Mouse (Mus musculus): Measurements from ENCODE around the gene Ccdc73. TPM values are rescaled to one million over a fixed set of nuclear protein-coding genes. Genes with fewer than 3 reads are reported as not detected.
A peak's percentile ranks its signal among the peaks of the same experiment; 100 is the strongest.
"Not testable (repeated sequence)": the region's sequence is repeated elsewhere in the genome, so short reads cannot be mapped to it uniquely, and the experiment has no call there.

Gene Ccdc73
- polyA plus RNA-seq, 1 experiment from 2014 or later: 8.9 TPM

DNA sequence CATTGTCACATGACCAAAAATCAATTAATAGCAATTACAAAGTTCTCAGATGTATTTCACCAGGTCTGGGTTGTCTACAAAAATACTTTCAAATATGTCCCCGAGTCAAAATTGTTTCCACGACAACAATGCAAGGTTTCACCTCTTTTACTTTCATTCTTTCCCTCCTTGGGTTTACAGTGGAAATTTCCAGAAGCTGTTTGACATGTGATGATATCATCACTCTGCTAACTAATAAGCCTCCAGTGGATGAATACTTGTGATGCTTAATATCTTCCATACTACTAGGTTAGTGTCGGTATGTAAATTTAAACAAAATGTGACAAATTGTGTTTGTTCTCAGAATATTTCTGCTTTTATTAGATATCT is 17.6 kb upstream of the Ccdc73 start:
- peaks cover 30% of the 10 kb centered on the region for H3K27me3 ChIP-seq
- peak overlapping the region; percentile 98 for H3K4me2 ChIP-seq (replicated peaks)
- no peak overlapping the region for H3K27ac ChIP-seq (replicated peaks)
- H3K4me1 ChIP-seq: peaks cover 9% of the 10 kb centered on the region; the same call in 1 of the 2 replicates
- WGBS: 81% methylated on average over 3 of the region's 3 CpGs
- H3K36me3 ChIP-seq: no peaks in the 10 kb centered on the region
- peak overlapping the region; percentile 60; the same call in 1 of the 2 replicates for H3K9ac ChIP-seq (replicated peaks)
- H3K9me3 ChIP-seq: no peaks in the 10 kb centered on the region
- ATAC-seq (ENCODE audit: low FRiP score, low read depth): no peak
- H3K4me3 ChIP-seq: peak overlapping the region; percentile 58

DNA sequence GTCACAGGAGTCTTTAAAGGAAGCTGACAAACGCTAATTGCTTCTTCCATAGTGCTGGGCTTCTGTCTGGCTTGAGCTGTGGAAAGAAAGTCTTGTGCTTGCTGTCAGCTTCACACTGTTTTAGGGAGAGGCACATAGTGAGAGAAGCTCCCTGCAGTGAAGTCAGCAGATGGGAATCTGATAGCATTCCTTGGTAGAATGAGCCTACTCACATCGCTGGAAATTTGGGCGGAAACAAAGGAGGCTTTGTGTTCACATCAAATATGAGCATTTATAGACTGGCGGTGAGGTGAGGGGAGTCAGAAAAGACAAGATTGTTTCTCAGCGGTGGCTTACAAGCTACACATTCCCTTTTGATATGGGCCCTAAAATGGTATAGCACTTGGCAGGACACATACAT is 15.9 kb upstream of the Ccdc73 start:
- no peak overlapping the region for H3K4me2 ChIP-seq (replicated peaks)
- no peaks in the 10 kb centered on the region for H3K9me3 ChIP-seq
- peaks cover 30% of the 10 kb centered on the region for H3K27me3 ChIP-seq
- H3K9ac ChIP-seq (replicated peaks): no peak overlapping the region
- no peaks in the 10 kb centered on the region for H3K36me3 ChIP-seq
- H3K27ac ChIP-seq (replicated peaks): no peak overlapping the region
- peaks cover 9% of the 10 kb centered on the region; the same call in 1 of the 2 replicates for H3K4me1 ChIP-seq
- no peak overlapping the region for H3K4me3 ChIP-seq
- ATAC-seq (ENCODE audit: low FRiP score, low read depth): no peak
- 41% methylated on average over 5 of the region's 5 CpGs for WGBS

DNA sequence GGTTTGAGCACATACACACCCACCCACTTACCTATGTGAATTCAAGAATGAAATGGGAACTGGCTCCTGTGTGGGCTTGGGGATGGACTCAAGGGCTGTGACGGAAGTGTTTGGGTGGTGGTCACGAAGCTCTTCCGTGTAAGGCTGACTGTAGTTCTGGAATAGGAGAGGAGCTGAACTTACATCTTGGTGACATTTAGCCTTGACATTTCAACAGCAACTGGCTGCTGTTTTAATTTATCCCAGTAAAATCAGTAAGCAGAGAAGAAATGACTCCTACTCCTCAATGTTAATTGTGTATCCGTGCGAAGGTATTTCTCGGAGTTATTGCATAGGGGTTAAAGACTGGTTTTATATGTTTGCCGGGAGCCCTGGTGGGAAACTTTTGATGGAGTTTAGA is 15.1 kb upstream of the Ccdc73 start:
- Histone ChIP-seq H3K9me3 (no peaks in the 10 kb centered on the region; the same call in 1 of the 2 replicates), H3K9ac (replicated peaks) (no peak overlapping the region), H3K36me3 (no peaks in the 10 kb centered on the region), H3K4me1 (peaks cover 9% of the 10 kb centered on the region; the same call in 1 of the 2 replicates), H3K4me3 (no peak overlapping the region), H3K27me3 (peaks cover 30% of the 10 kb centered on the region), H3K4me2 (replicated peaks) (no peak overlapping the region), H3K27ac (replicated peaks) (no peak overlapping the region)
- ATAC-seq (ENCODE audit: low FRiP score, low read depth): no peak
- WGBS: 90% methylated on average over 7 of the region's 7 CpGs

DNA sequence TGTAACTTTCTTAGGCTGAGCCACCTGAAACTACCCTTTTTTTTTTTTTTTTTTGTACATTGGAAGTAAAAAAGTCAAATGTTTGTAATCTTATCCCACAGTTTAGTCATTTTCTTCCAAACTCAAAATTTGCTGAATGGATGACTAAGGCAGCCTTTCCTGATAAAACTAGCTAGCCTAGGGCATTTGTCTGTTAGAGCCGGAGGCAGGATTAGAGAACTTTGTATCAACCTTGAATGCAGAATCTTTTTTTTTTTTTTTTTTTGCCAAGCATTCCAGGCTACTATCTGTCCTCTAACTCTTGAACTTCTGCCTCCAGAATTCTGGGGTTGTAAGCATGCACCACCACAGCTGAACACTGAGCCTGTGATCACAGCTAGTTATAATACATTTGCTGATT is 12.8 kb upstream of the Ccdc73 start:
- H3K4me2 ChIP-seq (replicated peaks): no peak overlapping the region
- no peak for ATAC-seq (ENCODE audit: low FRiP score, low read depth)
- no peak overlapping the region for H3K27ac ChIP-seq (replicated peaks)
- H3K9ac ChIP-seq (replicated peaks): no peak overlapping the region
- H3K4me3 ChIP-seq: no peak overlapping the region
- no peaks in the 10 kb centered on the region; the same call in 1 of the 2 replicates for H3K9me3 ChIP-seq
- WGBS: 77% methylated on average over 1 of the region's 1 CpGs
- H3K4me1 ChIP-seq: peaks cover 1% of the 10 kb centered on the region; the same call in 1 of the 2 replicates
- peaks cover 9% of the 10 kb centered on the region for H3K27me3 ChIP-seq
- no peaks in the 10 kb centered on the region for H3K36me3 ChIP-seq

DNA sequence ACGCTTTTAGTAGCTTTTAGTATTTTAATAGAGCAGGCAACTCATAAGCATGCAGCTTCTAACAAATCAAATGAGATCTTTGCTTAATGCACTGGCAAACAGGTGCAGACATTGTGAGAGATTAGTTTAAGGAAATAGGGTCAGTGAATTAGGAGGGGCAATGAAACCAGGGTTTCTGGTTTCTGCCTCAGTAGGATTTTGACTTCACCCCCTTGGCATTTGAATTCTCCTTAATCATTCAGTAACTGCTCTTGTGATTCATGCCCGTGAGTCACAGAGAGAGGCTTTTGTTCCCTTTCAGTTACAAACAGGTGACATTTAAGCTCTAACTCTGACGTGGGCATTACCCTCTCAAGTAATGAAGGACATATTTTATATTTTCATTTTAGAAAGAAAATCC is 11.9 kb upstream of the Ccdc73 start:
- no peak overlapping the region for H3K27ac ChIP-seq (replicated peaks)
- no peak overlapping the region for H3K4me2 ChIP-seq (replicated peaks)
- WGBS: 37% methylated on average over 3 of the region's 3 CpGs
- H3K27me3 ChIP-seq: peaks cover 5% of the 10 kb centered on the region
- no peaks in the 10 kb centered on the region; the same call in 1 of the 2 replicates for H3K9me3 ChIP-seq
- no peak overlapping the region for H3K9ac ChIP-seq (replicated peaks)
- H3K4me3 ChIP-seq: no peak overlapping the region
- H3K36me3 ChIP-seq: no peaks in the 10 kb centered on the region
- ATAC-seq (ENCODE audit: low FRiP score, low read depth): no peak
- H3K4me1 ChIP-seq: no peaks in the 10 kb centered on the region

DNA sequence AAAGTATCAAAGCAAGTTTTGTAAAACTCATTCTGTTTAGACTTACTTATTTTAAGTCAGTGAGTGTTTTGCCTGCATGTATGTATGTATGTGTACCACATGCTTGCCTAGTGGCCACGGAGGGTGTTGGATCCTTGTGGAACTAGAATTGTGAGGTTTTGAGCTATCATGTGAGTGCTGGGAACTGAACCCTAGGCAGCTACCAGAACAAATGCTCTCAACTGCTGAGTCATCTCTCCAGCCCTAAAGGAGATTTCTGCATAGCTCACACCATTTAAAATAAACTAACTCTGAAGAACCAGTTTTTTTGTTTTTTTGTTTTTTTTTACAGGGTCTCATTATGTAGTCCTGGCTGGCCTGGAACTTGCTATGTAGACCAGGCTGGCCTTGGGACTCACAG is 11.4 kb upstream of the Ccdc73 start:
- Histone ChIP-seq H3K9me3 (no peaks in the 10 kb centered on the region; the same call in 1 of the 2 replicates), H3K4me3 (no peak overlapping the region), H3K27me3 (0 out of 2 replicates have a peak, but pooled peaks cover under 1% of the 10 kb centered on the region), H3K36me3 (no peaks in the 10 kb centered on the region), H3K4me2 (replicated peaks) (no peak overlapping the region), H3K4me1 (no peaks in the 10 kb centered on the region), H3K27ac (replicated peaks) (no peak overlapping the region), H3K9ac (replicated peaks) (no peak overlapping the region)
- 50% methylated on average over 1 of the region's 1 CpGs for WGBS
- no peak for ATAC-seq (ENCODE audit: low FRiP score, low read depth)

DNA sequence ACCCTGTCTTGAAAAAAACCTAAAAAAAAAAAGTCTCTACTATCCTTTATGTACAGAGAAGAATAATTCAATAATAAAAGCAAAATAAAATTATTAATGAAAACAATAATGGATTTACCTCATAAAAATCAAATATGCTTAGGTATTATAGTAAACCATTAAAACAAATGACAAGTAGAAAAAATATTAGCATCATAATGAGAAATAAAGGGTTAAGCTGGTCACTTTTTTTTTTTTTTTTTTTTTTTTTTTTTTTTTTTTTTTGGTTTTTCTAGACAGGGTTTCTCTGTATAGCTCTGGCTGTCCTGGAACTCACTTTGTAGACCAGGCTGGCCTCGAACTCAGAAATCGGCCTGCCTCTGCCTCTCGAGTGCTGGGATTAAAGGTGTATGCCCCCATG is 9.5 kb upstream of the Ccdc73 start:
- not testable (repeated sequence) for ATAC-seq (ENCODE audit: low FRiP score, low read depth); H3K36me3 ChIP-seq; H3K9ac ChIP-seq (replicated peaks); H3K4me1 ChIP-seq; H3K27me3 ChIP-seq; H3K4me2 ChIP-seq (replicated peaks); H3K9me3 ChIP-seq; H3K27ac ChIP-seq (replicated peaks); H3K4me3 ChIP-seq
- 91% methylated on average over 3 of the region's 3 CpGs for WGBS

DNA sequence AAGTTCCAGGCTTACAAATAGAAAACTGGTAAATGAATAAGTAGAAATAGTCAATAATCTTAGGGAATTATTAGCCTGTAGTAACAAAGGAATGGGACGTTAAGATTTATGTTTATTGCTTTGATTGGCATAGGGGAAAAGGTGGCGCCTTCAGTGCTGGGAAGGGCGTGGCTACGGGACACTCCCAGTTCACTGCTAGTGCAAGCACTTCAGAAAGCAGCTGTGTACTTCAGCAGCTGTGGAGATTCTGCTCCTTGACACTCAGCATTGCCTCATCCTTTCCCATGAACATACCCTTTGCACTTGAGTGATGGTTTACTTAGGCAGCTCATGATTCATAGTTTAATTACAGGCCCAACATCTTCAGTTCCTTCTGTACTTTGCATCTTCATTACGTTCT is 8.5 kb upstream of the Ccdc73 start:
- H3K9me3 ChIP-seq: no peaks in the 10 kb centered on the region; the same call in 1 of the 2 replicates
- no peak for ATAC-seq (ENCODE audit: low FRiP score, low read depth)
- no peaks in the 10 kb centered on the region for H3K4me1 ChIP-seq
- no peak overlapping the region for H3K4me2 ChIP-seq (replicated peaks)
- H3K4me3 ChIP-seq: no peak overlapping the region
- H3K9ac ChIP-seq (replicated peaks): no peak overlapping the region
- H3K27me3 ChIP-seq: no peaks in the 10 kb centered on the region
- WGBS: 82% methylated on average over 5 of the region's 5 CpGs
- H3K36me3 ChIP-seq: no peaks in the 10 kb centered on the region
- H3K27ac ChIP-seq (replicated peaks): no peak overlapping the region

DNA sequence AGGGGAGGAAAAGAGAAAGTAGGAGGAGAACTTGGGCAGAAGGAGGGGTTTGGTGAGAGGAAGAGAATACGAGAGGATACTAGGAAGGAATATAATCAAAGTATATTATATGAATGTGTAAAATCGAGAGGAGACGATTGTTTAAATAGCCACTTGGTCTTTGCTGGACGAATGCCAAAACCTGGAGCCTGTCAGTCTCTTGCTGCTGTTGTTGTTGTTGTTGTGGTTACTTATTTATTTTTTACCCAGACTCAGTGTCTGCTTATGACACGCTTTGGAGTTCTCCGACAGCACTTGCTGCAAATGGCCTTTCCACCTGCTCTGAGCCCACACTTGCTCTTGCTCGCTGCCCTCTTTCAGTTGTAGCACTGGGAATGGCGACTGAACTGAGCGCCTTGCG is 7.2 kb upstream of the Ccdc73 start:
- Histone ChIP-seq H3K36me3 (no peaks in the 10 kb centered on the region), H3K27me3 (no peaks in the 10 kb centered on the region), H3K27ac (replicated peaks) (no peak overlapping the region), H3K4me3 (no peak overlapping the region), H3K4me2 (replicated peaks) (no peak overlapping the region), H3K4me1 (no peaks in the 10 kb centered on the region), H3K9ac (replicated peaks) (no peak overlapping the region), H3K9me3 (no peaks in the 10 kb centered on the region; the same call in 1 of the 2 replicates)
- no peak for ATAC-seq (ENCODE audit: low FRiP score, low read depth)
- WGBS: 87% methylated on average over 10 of the region's 10 CpGs

DNA sequence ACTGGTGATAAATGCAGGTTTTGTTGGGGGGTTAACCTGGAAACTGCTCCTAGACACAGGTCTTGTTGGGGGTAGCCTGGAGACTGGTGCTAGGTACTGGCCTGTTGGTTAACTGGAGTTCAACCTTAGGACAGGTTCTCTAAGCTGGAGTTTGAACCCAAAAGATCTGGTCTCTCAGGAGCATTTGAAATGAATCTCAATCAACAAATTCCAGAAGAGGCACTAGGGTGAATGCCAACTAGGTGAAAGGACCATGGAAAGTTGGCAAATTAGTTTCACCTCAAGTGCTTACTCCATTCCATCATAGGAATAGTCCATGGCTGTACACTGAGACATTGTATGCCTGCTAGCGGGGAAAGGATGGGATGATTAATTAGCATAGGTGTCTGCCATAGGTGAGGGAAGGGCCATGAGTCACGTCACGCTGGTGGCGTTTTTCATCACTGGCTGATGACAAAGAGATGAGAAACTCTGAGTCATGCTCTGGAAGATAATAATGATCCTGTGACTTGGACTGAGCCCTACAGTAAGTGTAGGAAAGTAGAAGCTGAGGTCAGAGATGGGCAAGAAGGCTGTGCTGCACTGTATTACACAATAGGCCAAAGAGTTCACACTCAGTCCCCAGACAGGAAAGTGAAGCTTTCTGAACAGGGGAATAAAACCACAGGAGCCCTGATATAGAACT is 3.3 kb upstream of the Ccdc73 start:
- no peak overlapping the region for H3K4me2 ChIP-seq (replicated peaks)
- H3K27me3 ChIP-seq: no peaks in the 10 kb centered on the region
- no peak overlapping the region for H3K4me3 ChIP-seq
- no peak for ATAC-seq (ENCODE audit: low FRiP score, low read depth)
- no peaks in the 10 kb centered on the region for H3K9me3 ChIP-seq
- no peaks in the 10 kb centered on the region for H3K36me3 ChIP-seq
- WGBS: 90% methylated on average over 4 of the region's 4 CpGs
- no peak overlapping the region for H3K9ac ChIP-seq (replicated peaks)
- H3K27ac ChIP-seq (replicated peaks): no peak overlapping the region
- no peaks in the 10 kb centered on the region for H3K4me1 ChIP-seq

DNA sequence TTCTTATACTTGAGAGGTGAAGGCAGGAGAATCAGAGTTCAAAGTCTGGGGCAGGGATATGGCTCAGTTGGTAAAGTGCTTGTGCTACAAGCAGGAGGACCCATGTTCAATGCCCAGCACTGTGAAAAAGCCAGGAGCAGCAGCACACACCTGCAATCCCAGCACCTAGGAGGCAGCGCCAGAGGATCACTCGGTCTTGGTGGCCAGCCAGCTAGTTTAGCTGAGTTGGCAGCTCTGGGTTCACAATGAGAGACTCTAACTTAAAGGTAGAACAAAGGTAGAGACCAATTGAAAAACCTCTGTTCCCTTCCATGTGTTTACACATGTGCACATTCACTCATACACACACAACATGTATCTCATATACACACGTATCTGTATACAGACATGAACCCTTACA is 1.5 kb downstream of the Ccdc73 start:
- Histone ChIP-seq H3K4me1 (no peaks in the 10 kb centered on the region), H3K9ac (replicated peaks) (no peak overlapping the region), H3K27ac (replicated peaks) (no peak overlapping the region), H3K4me3 (no peak overlapping the region), H3K36me3 (no peaks in the 10 kb centered on the region), H3K27me3 (no peaks in the 10 kb centered on the region), H3K9me3 (no peaks in the 10 kb centered on the region), H3K4me2 (replicated peaks) (no peak overlapping the region)
- ATAC-seq (ENCODE audit: low FRiP score, low read depth): no peak
- 86% methylated on average over 3 of the region's 3 CpGs for WGBS

DNA sequence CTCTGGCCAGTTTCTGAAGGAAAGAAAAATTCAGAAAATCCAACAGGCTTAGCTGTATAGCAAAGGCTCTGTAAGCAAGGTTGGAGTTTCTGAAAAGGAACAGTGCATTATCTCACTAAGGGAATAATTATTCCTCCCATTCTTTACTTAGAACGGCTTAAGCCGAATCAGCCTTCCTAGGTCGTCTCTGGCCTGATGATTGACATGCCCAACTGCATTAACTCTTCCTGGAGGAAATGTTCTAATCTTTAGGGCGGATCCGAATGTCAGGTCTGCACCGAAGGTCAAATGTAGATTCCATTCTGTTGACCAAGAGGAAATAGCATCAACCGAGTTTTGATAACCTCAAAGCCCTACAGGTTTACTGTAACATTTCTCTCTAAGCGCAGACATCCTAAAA is 11.2 kb downstream of the Ccdc73 start:
- ATAC-seq (ENCODE audit: low FRiP score, low read depth): no peak

DNA sequence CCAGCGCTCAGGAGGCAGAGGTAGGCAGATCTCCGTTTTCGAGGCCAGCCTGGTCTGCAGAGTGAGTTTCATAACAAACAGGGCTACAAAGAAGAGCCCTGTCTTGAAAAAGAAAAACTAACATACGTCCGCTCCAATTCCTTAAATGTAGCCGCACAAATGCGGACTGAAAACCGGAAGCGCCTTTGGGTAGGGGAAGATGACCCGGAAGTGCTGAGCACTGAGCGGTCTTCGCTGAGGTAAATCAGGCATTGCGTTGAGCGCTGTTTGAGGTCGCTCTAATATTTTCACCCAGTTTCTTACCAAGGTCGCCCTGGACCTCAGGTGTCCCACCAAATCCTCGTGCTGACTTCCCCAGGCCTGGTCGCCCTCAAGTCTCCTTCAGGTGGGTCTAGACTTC is 18.5 kb downstream of the Ccdc73 start:
- WGBS: 91% methylated on average over 18 of the region's 18 CpGs
- ATAC-seq (ENCODE audit: low FRiP score, low read depth): no peak

More for the DNA sequence above, 11.2 kb downstream of the Ccdc73 start:
- Histone ChIP-seq H3K4me2 (replicated peaks) (no peak overlapping the region), H3K27me3 (no peaks in the 10 kb centered on the region), H3K4me3 (no peak overlapping the region), H3K36me3 (no peaks in the 10 kb centered on the region), H3K9ac (replicated peaks) (no peak overlapping the region), H3K4me1 (no peaks in the 10 kb centered on the region), H3K9me3 (no peaks in the 10 kb centered on the region), H3K27ac (replicated peaks) (no peak overlapping the region)
- 75% methylated on average over 8 of the region's 8 CpGs for WGBS

More for the DNA sequence above, 18.5 kb downstream of the Ccdc73 start:
- H3K9me3 ChIP-seq: no peaks in the 10 kb centered on the region
- H3K4me2 ChIP-seq (replicated peaks): no peak overlapping the region
- no peak overlapping the region for H3K27ac ChIP-seq (replicated peaks)
- no peaks in the 10 kb centered on the region for H3K36me3 ChIP-seq
- no peaks in the 10 kb centered on the region for H3K4me1 ChIP-seq
- no peak overlapping the region for H3K4me3 ChIP-seq
- H3K27me3 ChIP-seq: no peaks in the 10 kb centered on the region
- H3K9ac ChIP-seq (replicated peaks): no peak overlapping the region
